Mouse (Mus musculus): ENCODE measurements around the gene Msi2.

The Msi2 gene

DNA sequence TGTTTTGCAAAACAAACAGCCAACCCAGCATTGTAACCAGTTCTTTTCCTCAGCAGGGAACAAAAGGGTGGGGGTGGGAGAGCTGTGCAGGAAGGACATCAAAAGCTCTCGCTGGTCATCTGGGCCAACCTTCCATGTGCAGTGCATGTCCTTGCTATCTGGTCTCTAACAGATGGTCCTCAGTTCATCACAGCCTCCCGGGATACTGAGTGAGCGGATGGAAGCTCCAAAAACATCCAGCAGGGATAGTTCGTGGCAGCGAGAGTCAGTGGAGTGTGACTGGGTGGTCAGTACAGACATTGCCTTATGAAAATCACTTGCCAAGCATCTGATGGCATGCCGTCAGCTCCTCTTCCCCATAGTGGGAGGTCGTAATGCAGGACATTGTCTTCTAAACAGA lies 153.5 kb downstream of the Msi2 start:
- DNase-seq (ENCODE audit: low read depth, low spot score), result no peak

- peak; percentile 37 for DNase-seq (ENCODE audit: low read depth, low spot score)
Observed at GRCm38 (mm10) chr11:88564363-88564762, 153.9 kb downstream of the Msi2 start.

DNA sequence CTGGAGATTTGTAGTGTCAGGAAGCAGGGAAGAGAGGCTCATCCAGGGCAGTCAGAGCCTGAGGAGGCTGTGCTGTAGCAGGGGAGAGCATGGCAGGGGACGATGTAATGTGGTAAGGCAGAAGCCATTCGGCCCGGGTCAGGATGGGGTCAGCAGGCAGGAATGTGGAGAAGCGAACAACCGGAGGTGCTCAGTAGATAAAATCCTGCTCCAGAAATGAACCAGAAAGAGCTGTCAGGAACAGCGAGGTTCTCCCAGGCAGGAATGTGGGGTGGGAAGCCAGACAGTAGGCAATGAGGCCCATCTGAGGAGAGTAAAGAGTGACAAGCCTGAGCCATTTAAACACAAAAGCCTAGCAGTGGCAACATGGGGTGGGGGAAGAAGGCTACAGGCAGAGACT lies 157.1 kb downstream of the Msi2 start:
- DNase-seq (ENCODE audit: low read depth, low spot score), result no peak

GRCm38 (mm10) chr11:88560634-88561033 lies 157.7 kb downstream of the Msi2 start:
- DNase-seq (ENCODE audit: low read depth, low spot score), result no peak

GRCm38 (mm10) chr11:88559365-88559970 lies 158.8 kb downstream of the Msi2 start:
- no peak for DNase-seq (ENCODE audit: low read depth, low spot score)

GRCm38 (mm10) chr11:88558731-88559130 lies 159.6 kb downstream of the Msi2 start:
- no peak for DNase-seq (ENCODE audit: low read depth, low spot score)

GRCm38 (mm10) chr11:88557828-88558580 lies 160.3 kb downstream of the Msi2 start:
- peak; percentile 29 for DNase-seq (ENCODE audit: low read depth, low spot score)

- DNase-seq (ENCODE audit: low read depth, low spot score), result peak; percentile 49
Observed at GRCm38 (mm10) chr11:88557116-88557768, 161.1 kb downstream of the Msi2 start.

GRCm38 (mm10) chr11:88555902-88556549 lies 162.3 kb downstream of the Msi2 start:
- DNase-seq (ENCODE audit: low read depth, low spot score), result peak; percentile 35

GRCm38 (mm10) chr11:88555232-88555818 lies 163.0 kb downstream of the Msi2 start:
- no peak for DNase-seq (ENCODE audit: low read depth, low spot score)

DNA sequence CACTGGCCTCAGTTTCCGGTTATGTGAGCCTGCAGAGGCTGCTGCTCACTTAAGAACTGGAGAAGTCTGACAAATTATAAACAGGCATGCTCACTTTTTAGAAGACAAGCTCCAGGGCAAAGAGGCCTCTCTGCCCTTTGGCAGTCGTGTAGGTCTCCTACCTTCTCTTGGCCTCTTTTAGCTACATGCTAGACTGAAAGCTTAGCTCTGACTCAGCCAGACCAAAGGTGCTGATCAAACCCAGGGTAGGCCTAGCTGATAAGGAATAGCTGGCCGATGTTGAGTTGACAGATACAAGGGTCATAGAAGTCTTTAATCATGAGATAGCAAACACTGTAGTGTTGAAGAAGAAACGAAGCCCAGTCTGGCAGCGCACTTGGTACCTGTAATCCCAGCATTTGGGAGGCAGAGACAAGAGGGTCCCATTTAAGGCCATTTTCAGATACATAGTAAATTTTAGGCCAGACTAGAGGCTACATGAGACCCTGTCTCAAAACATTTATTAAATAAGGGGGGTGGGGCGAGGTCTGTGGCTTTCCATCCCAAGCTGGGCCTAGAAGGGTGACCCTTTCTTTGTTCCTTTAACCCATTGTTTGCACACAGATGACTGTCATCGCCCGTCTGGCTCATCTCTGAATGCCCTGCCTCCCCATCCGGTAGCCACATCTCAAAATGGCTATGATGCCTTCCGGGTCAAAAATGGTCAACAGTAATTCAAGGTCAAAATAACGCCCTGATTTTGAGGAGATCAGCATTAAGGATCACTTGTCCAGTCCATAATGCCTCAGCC lies 164.6 kb downstream of the Msi2 start:
- DNase-seq (ENCODE audit: low read depth, low spot score), result no peak

DNA sequence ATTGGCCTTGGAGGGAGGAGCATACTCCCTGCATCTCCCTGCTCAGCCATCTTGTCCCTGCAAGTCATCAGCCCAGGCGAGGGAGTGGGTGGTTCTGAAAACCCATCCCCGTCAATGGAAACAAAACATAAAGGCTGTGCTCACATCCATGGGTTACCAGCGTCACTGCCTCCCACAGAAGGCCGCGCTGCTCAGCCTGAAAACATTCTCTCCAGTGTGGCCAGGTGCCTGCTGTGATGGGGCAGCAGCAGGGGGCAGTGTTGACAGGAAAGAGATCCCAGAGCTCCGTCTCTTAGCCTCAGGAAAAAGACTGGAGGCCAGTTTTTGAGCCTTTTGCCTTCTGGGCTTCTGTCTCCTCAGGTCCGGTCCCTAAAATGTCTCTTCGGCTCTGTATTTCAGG lies 165.3 kb downstream of the Msi2 start:
- peak; percentile 69 for DNase-seq (ENCODE audit: low read depth, low spot score)

DNA sequence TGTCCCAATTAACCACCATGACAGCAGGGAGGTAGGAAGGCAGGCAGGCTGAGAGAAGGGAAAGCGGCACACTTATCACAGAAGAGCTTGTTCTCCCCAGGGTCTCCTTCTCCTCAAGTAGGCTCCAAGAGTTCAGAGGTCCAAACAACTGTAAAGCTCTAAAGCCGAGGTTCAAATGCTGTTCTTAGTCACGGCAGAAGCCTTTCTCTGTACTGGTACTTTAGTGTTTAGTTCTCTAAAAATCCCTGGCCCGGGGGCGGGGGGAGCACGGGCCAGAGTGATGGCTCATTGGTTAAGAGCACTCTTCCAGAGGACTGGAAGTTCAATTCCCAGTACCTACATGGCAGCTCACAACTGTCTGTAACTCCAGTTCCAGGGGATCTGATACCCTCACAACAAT lies 165.9 kb downstream of the Msi2 start:
- no peak for DNase-seq (ENCODE audit: low read depth, low spot score)

GRCm38 (mm10) chr11:88551034-88551433 lies 167.3 kb downstream of the Msi2 start:
- DNase-seq (ENCODE audit: low read depth, low spot score), result no peak

DNA sequence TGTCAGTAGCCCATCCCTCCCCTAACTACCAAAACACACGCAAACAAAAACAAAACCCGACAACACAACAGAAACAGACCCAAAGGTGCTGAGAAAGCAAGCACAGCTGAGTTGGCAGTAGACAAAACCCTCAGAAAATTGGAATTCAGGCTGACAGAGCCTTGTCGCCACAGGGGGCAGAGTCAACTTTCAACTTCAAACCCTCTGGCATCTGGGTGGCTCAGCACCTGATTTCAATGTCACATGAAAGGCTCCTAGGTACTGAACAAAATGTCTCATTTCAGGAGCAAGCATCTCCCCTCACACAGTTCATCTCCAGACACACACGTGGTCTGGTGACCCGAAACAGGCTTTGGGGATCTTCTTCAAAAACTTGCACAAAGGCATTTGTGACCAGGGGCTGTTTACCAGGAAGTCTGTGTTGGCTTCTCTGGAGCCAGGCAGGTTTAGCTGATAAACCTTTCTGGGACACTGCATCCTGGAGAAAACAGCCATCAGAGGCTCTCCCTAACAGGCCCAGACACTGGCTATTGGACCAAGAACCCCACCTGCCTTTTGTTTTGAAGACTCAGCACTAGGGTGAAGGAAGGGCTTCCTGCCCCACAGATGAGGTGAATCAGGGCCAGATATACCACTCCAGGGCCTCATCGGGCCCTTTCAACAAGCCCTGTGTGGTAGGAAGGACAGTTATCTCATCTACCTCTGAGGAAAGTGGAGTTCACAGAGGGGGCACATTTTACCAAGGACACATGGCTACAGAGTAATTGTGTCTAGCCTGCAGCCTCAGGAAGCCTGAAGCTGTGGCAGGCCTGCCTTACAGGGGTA lies 168.0 kb downstream of the Msi2 start:
- DNase-seq (ENCODE audit: low read depth, low spot score), result peak; percentile 39

DNA sequence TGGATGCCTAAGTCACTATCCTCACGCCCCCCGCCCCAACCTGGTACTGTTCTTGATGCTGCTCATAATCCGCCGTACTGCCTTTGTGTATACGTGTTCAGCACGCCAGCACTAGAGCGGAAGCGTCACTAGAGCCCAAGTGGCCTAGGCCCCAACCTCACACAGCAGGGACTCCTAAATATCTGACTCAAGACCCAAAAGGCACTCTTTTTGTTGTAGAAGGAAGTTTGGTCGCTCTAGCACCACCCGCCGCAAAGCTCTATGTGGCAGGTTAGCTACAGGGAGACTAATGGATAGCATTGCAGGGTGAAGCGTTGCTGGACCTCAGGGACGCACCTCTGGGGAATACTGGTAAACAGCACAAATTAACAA lies 168.8 kb downstream of the Msi2 start:
- DNase-seq (ENCODE audit: low read depth, low spot score), result peak; percentile 50

GRCm38 (mm10) chr11:88548832-88549528 lies 169.3 kb downstream of the Msi2 start:
- DNase-seq (ENCODE audit: low read depth, low spot score), result peak; percentile 67

DNA sequence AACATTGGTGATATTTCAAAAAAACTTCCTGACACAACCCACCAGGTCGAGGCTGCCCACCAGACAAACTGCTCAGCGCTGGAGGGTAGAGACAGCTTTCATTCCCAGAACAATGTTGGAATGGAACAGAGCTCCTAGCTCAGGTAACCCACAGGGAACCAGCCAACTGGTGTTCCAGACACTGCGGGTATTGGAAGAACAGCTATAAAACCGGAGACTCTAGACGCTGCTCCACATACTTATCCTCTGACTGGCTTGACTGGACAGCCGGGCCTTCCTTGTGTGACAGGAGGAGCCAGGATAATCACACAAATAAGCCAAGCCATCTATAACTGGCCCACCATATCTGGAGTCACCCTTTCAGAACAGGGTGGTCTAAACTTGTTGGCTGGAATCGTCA lies 169.9 kb downstream of the Msi2 start:
- no peak for DNase-seq (ENCODE audit: low read depth, low spot score)

- peak; percentile 54 for DNase-seq (ENCODE audit: low read depth, low spot score)
Observed at GRCm38 (mm10) chr11:88543771-88544170, 174.5 kb downstream of the Msi2 start.

DNA sequence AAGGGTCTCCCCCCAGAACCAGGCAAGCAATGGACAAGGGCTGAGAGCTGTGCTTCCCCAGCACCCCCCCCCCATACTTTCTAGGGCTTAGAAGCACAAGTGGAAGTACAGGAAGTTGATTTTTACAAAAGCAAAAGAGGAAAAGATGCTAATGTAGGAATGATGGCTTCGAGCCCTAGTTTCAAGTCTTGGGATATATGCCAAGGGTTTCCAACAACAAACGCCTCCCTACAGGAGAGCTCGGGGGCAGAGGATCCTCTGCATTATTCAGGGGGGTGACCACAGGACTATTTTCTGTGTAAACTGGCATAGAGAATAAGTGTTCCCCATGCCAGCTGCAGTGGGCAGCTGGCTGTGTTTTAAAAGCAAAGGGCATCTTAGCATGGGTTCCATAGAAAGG lies 175.5 kb downstream of the Msi2 start:
- no peak for DNase-seq (ENCODE audit: low read depth, low spot score)

Measured in ES-CJ7 (cell line).